Mouse (Mus musculus) stomach, postnatal 0 days (tissue): Measurements from ENCODE around the gene Fmo1. TPM values are rescaled to one million over a fixed set of nuclear protein-coding genes. Genes with fewer than 3 reads are reported as not detected.

ENCODE experiments used
- ATAC-seq: fragments of 200-750 bp; cut with Nextera tagmentation; 2 replicates; pipeline ENCODE4 v1.8.0; 2017; ENCODE audit not compliant: low FRiP score, low TSS enrichment
- DNase-seq: peaks from one replicate; pipeline ENCODE4 v3.0.0-alpha.2; 2016; ENCODE audit warnings: low spot score
- H3K27ac ChIP-seq: fragments of 300-500 bp; sonication (generic); replicated peaks from 2 replicates; pipeline ENCODE4 v1.5.1; 2014; ENCODE audit warnings: mild to moderate bottlenecking, control low read depth
- H3K27me3 ChIP-seq: fragments of 300-500 bp; sonication (generic); 2 replicates; pipeline ENCODE4 v1.6.1; 2014; ENCODE audit warnings: low read length; ENCODE audit not compliant: control insufficient read depth, insufficient read depth
- H3K36me3 ChIP-seq: fragments of 300-500 bp; sonication (generic); 2 replicates; pipeline ENCODE4 v1.6.1; 2014; ENCODE audit warnings: low read length, mixed read lengths; ENCODE audit not compliant: control insufficient read depth, insufficient read depth
- H3K4me1 ChIP-seq: fragments of 300-500 bp; sonication (generic); replicated peaks from 2 replicates; pipeline ENCODE4 v1.6.1; 2014; ENCODE audit warnings: antibody characterized with exemption; ENCODE audit not compliant: control insufficient read depth, insufficient read depth
- H3K4me2 ChIP-seq: fragments of 300-500 bp; sonication (generic); replicated peaks from 2 replicates; pipeline ENCODE4 v1.6.1; 2014; ENCODE audit warnings: low read depth, mild to moderate bottlenecking, control low read depth, moderate library complexity
- H3K4me3 ChIP-seq: fragments of 300-500 bp; sonication (generic); 2 replicates; pipeline ENCODE4 v1.5.1; 2014; ENCODE audit warnings: low read depth, low read length, control low read depth
- H3K9ac ChIP-seq: fragments of 300-500 bp; sonication (generic); 2 replicates; pipeline ENCODE4 v1.6.1; 2014; ENCODE audit warnings: mild to moderate bottlenecking, low read length, control low read depth, mixed read lengths
- H3K9me3 ChIP-seq: fragments of 300-500 bp; sonication (generic); 2 replicates; pipeline ENCODE4 v1.6.1; 2016; ENCODE audit warnings: low read length; ENCODE audit not compliant: control insufficient read depth
- CTCF ChIP-seq: IDR thresholded peaks from 2 replicates; pipeline ENCODE4 v1.5.1; 2016; ENCODE audit warnings: antibody characterized with exemption, low read depth, mild to moderate bottlenecking, moderate library complexity
- EP300 ChIP-seq: optimal IDR thresholded peaks from 2 replicates; pipeline ENCODE3; 2016; ENCODE audit warnings: antibody characterized with exemption
- WGBS: fragments of 180-500 bp; shearing (Covaris S2); extraction: QIAGEN DNeasy Blood & Tissue Kit; methylation state at CpG from one replicate; pipeline ENCODE4 v1.1.7; 2014; 5-methylcytosine and 5-hydroxymethylcytosine counted together
- polyA plus RNA-seq: library from polyadenylated mRNA; unstranded; fragments of >200 nt; fragmentation: Nextera tagmentation; extraction: Ambion mirVana; gene quantifications from 2 replicates; pipeline ENCODE4 v1.2.1, GENCODE M21; 2015

The Fmo1 gene
- polyA plus RNA-seq, 1 experiment from 2014 or later = 14.7 TPM

DNA sequence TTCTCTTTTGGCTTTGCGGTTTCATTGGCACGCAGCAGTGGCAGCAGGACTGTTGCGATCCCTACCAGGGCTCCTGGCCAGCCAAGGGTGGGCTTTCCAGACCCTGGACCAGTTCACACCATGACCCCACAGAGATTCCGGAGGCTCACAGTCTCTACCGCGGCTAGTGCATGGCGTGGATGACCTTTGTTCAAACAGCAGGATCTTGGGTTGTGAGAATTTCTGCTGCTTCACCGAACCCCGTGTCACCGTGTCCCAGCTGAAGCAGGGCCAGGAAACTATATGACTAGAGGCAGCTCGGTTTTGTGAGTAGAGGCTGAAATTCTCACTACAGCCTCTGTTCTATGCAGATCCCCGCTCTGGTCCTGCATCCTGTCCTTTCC is 7.7 kb downstream of the Fmo1 start:
- Histone ChIP-seq H3K27ac (peak overlapping the region; percentile 61; the same call in 1 of the 2 replicates), H3K4me1 (no peaks in the 10 kb centered on the region), H3K36me3 (no peaks in the 10 kb centered on the region), H3K4me3 (peak overlapping the region; percentile 24), H3K27me3 (no peaks in the 10 kb centered on the region), H3K9ac (peak overlapping the region; percentile 61), H3K4me2 (peak overlapping the region; percentile 47), H3K9me3 (no peaks in the 10 kb centered on the region)
- ATAC-seq = 0 out of 2 replicates have a peak, but pooled peaks have one; percentile 21
- no peak for TF ChIP-seq CTCF
- TF ChIP-seq EP300 = no peak
- DNase-seq = no peak
- WGBS = 48% methylated on average over 12 of the region's 12 CpGs

GRCm38 (mm10) chr1:162857766-162858747 is 8.4 kb downstream of the Fmo1 start:
- Histone ChIP-seq H3K36me3 (no peaks in the 10 kb centered on the region), H3K9ac (peak overlapping the region; percentile 61), H3K4me3 (peak overlapping the region; percentile 24; the same call in 1 of the 2 replicates), H3K27me3 (no peaks in the 10 kb centered on the region), H3K27ac (peak overlapping the region; percentile 61; the same call in 1 of the 2 replicates), H3K4me1 (no peaks in the 10 kb centered on the region), H3K9me3 (no peaks in the 10 kb centered on the region), H3K4me2 (peak overlapping the region; percentile 47)
- DNase-seq (no peak), ATAC-seq (no peak)
- WGBS = 51% methylated on average over 18 of the region's 18 CpGs
- TF ChIP-seq EP300 (no peak), CTCF (no peak)

- no peak for TF ChIP-seq EP300
- no peak for TF ChIP-seq CTCF
- no peak for DNase-seq
- 38% methylated on average over 3 of the region's 3 CpGs for WGBS
Measured at GRCm38 (mm10) chr1:162853812-162854482, 12.5 kb downstream of the Fmo1 start.

GRCm38 (mm10) chr1:162847554-162847953 is 18.9 kb downstream of the Fmo1 start:
- no peak for DNase-seq
- no peak overlapping the region for H3K9ac ChIP-seq
- H3K9me3 ChIP-seq = no peaks in the 10 kb centered on the region
- H3K27ac ChIP-seq = no peak overlapping the region
- no peaks in the 10 kb centered on the region for H3K27me3 ChIP-seq
- H3K4me2 ChIP-seq = no peak overlapping the region
- H3K4me1 ChIP-seq = no peaks in the 10 kb centered on the region
- no peaks in the 10 kb centered on the region for H3K36me3 ChIP-seq
- ATAC-seq = no peak
- H3K4me3 ChIP-seq = no peak overlapping the region
- no peak for TF ChIP-seq EP300
- TF ChIP-seq CTCF = no peak
- WGBS = 98% methylated on average over 6 of the region's 6 CpGs

More at GRCm38 (mm10) chr1:162853812-162854482, 12.5 kb downstream of the Fmo1 start:
- no peaks in the 10 kb centered on the region for H3K9me3 ChIP-seq
- H3K4me2 ChIP-seq = no peak overlapping the region
- H3K27ac ChIP-seq = no peak overlapping the region
- H3K9ac ChIP-seq = no peak overlapping the region
- H3K4me1 ChIP-seq = no peaks in the 10 kb centered on the region
- H3K36me3 ChIP-seq = no peaks in the 10 kb centered on the region
- no peak for ATAC-seq
- H3K27me3 ChIP-seq = no peaks in the 10 kb centered on the region
- H3K4me3 ChIP-seq = no peak overlapping the region

DNA sequence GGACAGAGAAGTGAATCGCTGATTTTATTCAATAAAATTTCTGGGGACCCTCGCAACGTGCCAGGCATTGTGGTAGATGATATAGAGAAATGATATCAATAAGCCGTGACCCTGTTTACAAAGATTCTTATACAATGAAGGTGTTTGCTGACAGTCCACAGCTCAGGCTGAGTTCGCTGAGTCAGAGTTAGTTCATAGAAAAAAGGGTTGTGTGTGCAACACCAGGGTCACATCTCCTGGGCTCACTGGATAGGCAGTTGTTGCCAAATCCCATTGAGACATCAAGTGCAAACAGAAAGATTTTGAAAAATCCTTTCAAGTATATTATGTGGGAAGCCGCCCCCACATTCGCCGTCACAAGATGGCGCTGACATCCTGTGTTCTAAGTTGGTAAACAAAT is 26.2 kb downstream of the Fmo1 start:
- no peaks in the 10 kb centered on the region for H3K27me3 ChIP-seq
- 95% methylated on average over 9 of the region's 9 CpGs for WGBS
- DNase-seq = no peak
- H3K4me3 ChIP-seq = no peak overlapping the region
- no peak overlapping the region for H3K9ac ChIP-seq
- H3K36me3 ChIP-seq = no peaks in the 10 kb centered on the region
- no peak overlapping the region for H3K4me2 ChIP-seq
- TF ChIP-seq EP300 (no peak), CTCF (no peak)
- no peaks in the 10 kb centered on the region for H3K4me1 ChIP-seq
- ATAC-seq = no peak
- H3K27ac ChIP-seq = no peak overlapping the region
- no peaks in the 10 kb centered on the region for H3K9me3 ChIP-seq

DNA sequence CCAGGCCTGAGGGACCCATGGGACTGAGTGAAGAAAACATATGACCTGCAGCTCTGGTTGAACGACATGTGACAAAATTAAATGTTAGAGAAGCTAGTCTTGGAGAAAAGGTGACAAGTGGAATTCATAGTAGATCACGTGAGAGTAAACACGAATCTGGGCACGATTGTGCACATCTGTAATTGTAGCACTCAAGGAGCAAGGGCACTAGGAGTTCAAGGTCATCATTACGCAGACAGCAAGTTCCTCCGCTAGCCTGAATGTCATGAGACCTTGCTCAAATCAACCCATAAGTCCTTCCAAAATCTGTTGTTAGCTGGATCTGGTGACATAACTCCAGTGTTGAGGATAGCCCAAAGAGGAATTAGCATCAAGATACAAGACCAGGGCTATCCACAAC is 27.4 kb downstream of the Fmo1 start:
- no peak for DNase-seq
- H3K4me1 ChIP-seq = no peaks in the 10 kb centered on the region
- WGBS = 91% methylated on average over 6 of the region's 6 CpGs
- no peak for ATAC-seq
- H3K27ac ChIP-seq = no peak overlapping the region
- TF ChIP-seq CTCF = no peak
- TF ChIP-seq EP300 = no peak
- H3K9me3 ChIP-seq = no peaks in the 10 kb centered on the region
- H3K4me2 ChIP-seq = no peak overlapping the region
- H3K9ac ChIP-seq = no peak overlapping the region
- no peak overlapping the region for H3K4me3 ChIP-seq
- H3K36me3 ChIP-seq = no peaks in the 10 kb centered on the region
- H3K27me3 ChIP-seq = no peaks in the 10 kb centered on the region
